Mouse (Mus musculus) C2C12 (cell line): ENCODE data around the gene Nfatc4. TPM values are rescaled to one million over a fixed set of nuclear protein-coding genes. Genes with fewer than 3 reads are reported as not detected.

Source experiments
- H3K27me3 ChIP-seq: one replicate; pipeline ENCODE4 v1.6.1; 2011; ENCODE audit not compliant: control insufficient read depth, insufficient read depth, insufficient read length
- H3K36me3 ChIP-seq: one replicate; pipeline ENCODE4 v1.6.1; 2011; ENCODE audit not compliant: control insufficient read depth, insufficient read depth
- H3K4me3 ChIP-seq: one replicate; pipeline ENCODE4 v1.5.1; 2011; ENCODE audit warnings: mild to moderate bottlenecking, control low read depth; ENCODE audit not compliant: poor library complexity, insufficient read depth, severe bottlenecking
- H3K79me2 ChIP-seq: one replicate; pipeline ENCODE4 v1.6.1; 2011; ENCODE audit not compliant: control insufficient read depth, insufficient read depth
- H3K79me3 ChIP-seq: one replicate; pipeline ENCODE4 v1.6.1; 2011; ENCODE audit warnings: low read depth, control low read depth
- H3ac ChIP-seq: one replicate; pipeline ENCODE3; 2011; ENCODE audit warnings: low read depth; ENCODE audit not compliant: control insufficient read depth, insufficient read length
- CEBPB ChIP-seq: IDR thresholded peaks from one replicate; pipeline ENCODE4 v1.6.1; 2011; ENCODE audit warnings: low read depth, mild to moderate bottlenecking, control low read depth, moderate library complexity
- CTCF ChIP-seq: IDR thresholded peaks from one replicate; pipeline ENCODE4 v1.5.1; 2011; ENCODE audit not compliant: control insufficient read depth, insufficient read depth, insufficient read length
- FOSL1 ChIP-seq: IDR thresholded peaks from one replicate; pipeline ENCODE4 v1.8.0; 2011; ENCODE audit warnings: mild to moderate bottlenecking, low read length; ENCODE audit not compliant: poor library complexity, insufficient read depth, severe bottlenecking
- MAX ChIP-seq: IDR thresholded peaks from one replicate; pipeline ENCODE4 v1.6.1; 2011; ENCODE audit warnings: mild to moderate bottlenecking, control low read depth
- MYOD1 ChIP-seq: IDR thresholded peaks from one replicate; pipeline ENCODE4 v1.6.1; 2011; ENCODE audit warnings: low read depth; ENCODE audit not compliant: control insufficient read depth, insufficient read length
- MYOG ChIP-seq: IDR thresholded peaks from one replicate; pipeline ENCODE4 v1.6.1; 2011; ENCODE audit not compliant: control insufficient read depth, insufficient read length; ENCODE audit errors: extremely low read depth
- USF1 ChIP-seq: IDR thresholded peaks from one replicate; pipeline ENCODE4 v1.6.1; 2011; ENCODE audit warnings: low read depth, mild to moderate bottlenecking, control low read depth, moderate library complexity
- polyA plus RNA-seq: library from polyadenylated mRNA; unstranded; fragments of >200 nt; fragmentation: generic; extraction: Trizol; gene quantifications from one replicate; pipeline ENCODE4 v1.2.1, GENCODE M21; 2012; ENCODE audit warnings: missing spikeins

Gene Nfatc4
- polyA plus RNA-seq, 1 experiment, result 1.2 TPM

GRCm38 (mm10) chr14:55838740-55839139 is 15.8 kb downstream of the Nfatc4 start:
- Histone ChIP-seq H3K79me2 (no peaks in the 10 kb centered on the region), H3ac (no peak overlapping the region), H3K79me3 (no peaks in the 10 kb centered on the region), H3K27me3 (no peaks in the 10 kb centered on the region), H3K4me3 (no peak overlapping the region), H3K36me3 (no peaks in the 10 kb centered on the region)
- no peak for TF ChIP-seq USF1
- TF ChIP-seq FOSL1, result no peak
- no peak for TF ChIP-seq CTCF
- TF ChIP-seq CEBPB, result no peak

DNA sequence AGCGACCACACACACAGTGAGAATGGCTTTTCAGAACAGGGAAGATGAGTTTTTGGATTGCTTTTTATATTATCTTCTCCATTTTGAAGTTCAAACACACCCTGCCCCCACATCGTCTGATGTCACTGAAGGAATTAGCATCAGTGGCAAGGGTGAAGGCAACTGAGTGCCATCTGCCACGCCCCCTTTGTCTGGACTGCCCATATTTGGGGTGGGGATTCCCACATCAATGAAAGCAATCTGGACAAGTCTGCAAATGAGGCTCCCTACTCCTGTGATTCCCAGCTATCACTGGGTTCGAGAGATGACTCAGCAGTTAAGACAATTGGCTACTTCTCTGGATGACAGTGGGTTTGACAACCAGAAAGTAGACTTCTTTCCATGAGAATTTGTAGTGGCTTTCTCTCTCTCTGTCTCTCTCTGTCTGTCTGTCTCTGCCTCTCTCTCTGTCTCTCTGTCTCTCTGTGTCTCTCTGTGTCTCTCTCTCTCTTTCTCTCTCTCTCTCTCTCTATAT is 18.0 kb downstream of the Nfatc4 start:
- Histone ChIP-seq H3ac (no peak overlapping the region), H3K36me3 (no peaks in the 10 kb centered on the region), H3K27me3 (no peaks in the 10 kb centered on the region), H3K4me3 (no peak overlapping the region), H3K79me3 (no peaks in the 10 kb centered on the region), H3K79me2 (no peaks in the 10 kb centered on the region)
- TF ChIP-seq USF1 (no peak), CTCF (no peak), MYOD1 (no peak), FOSL1 (no peak), MAX (no peak), CEBPB (no peak), MYOG (no peak)

GRCm38 (mm10) chr14:55842794-55843193 is 19.9 kb downstream of the Nfatc4 start:
- no peaks in the 10 kb centered on the region for H3K79me2 ChIP-seq
- no peaks in the 10 kb centered on the region for H3K79me3 ChIP-seq
- TF ChIP-seq FOSL1, result no peak
- TF ChIP-seq MYOG, result no peak
- TF ChIP-seq MYOD1, result no peak
- TF ChIP-seq CEBPB, result no peak
- no peak for TF ChIP-seq MAX
- TF ChIP-seq CTCF, result no peak
- no peak for TF ChIP-seq USF1
- H3ac ChIP-seq, result no peak overlapping the region
- H3K4me3 ChIP-seq, result no peak overlapping the region
- no peaks in the 10 kb centered on the region for H3K36me3 ChIP-seq
- H3K27me3 ChIP-seq, result no peaks in the 10 kb centered on the region

- no peak for TF ChIP-seq USF1
- TF ChIP-seq CEBPB, result no peak
- TF ChIP-seq MYOD1, result no peak
- no peak for TF ChIP-seq MYOG
- TF ChIP-seq FOSL1, result no peak
- Histone ChIP-seq H3ac (no peak overlapping the region), H3K79me2 (no peaks in the 10 kb centered on the region), H3K79me3 (no peaks in the 10 kb centered on the region), H3K36me3 (no peaks in the 10 kb centered on the region), H3K27me3 (no peaks in the 10 kb centered on the region), H3K4me3 (no peak overlapping the region)
Measured at GRCm38 (mm10) chr14:55845506-55846294, 22.8 kb downstream of the Nfatc4 start.

DNA sequence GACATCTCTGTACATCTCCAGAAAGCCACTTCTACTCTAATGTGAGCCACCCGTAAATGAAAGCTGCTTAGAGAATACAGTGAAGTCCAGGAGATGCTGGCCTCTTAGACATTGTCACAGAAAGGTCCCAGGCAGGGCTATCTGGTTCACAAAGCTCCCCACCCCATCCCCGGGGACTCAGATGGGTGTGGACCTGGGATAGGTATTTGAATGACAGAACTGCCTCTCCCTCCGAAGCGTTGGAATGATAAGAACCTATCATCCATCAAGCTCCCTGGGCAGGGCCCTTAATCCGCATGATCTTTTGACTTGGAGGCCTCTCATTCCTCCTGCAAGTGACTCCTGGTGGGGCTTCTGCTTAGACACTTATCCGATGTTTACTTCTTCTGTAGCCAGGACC is 27.9 kb downstream of the Nfatc4 start:
- Histone ChIP-seq H3K27me3 (peaks cover 12% of the 10 kb centered on the region), H3ac (no peak overlapping the region), H3K79me3 (no peaks in the 10 kb centered on the region), H3K4me3 (no peak overlapping the region), H3K79me2 (no peaks in the 10 kb centered on the region), H3K36me3 (no peaks in the 10 kb centered on the region)
- TF ChIP-seq FOSL1, result no peak
- TF ChIP-seq USF1, result no peak
- no peak for TF ChIP-seq CEBPB
- TF ChIP-seq CTCF, result no peak
- no peak for TF ChIP-seq MYOG
- no peak for TF ChIP-seq MYOD1
- no peak for TF ChIP-seq MAX

DNA sequence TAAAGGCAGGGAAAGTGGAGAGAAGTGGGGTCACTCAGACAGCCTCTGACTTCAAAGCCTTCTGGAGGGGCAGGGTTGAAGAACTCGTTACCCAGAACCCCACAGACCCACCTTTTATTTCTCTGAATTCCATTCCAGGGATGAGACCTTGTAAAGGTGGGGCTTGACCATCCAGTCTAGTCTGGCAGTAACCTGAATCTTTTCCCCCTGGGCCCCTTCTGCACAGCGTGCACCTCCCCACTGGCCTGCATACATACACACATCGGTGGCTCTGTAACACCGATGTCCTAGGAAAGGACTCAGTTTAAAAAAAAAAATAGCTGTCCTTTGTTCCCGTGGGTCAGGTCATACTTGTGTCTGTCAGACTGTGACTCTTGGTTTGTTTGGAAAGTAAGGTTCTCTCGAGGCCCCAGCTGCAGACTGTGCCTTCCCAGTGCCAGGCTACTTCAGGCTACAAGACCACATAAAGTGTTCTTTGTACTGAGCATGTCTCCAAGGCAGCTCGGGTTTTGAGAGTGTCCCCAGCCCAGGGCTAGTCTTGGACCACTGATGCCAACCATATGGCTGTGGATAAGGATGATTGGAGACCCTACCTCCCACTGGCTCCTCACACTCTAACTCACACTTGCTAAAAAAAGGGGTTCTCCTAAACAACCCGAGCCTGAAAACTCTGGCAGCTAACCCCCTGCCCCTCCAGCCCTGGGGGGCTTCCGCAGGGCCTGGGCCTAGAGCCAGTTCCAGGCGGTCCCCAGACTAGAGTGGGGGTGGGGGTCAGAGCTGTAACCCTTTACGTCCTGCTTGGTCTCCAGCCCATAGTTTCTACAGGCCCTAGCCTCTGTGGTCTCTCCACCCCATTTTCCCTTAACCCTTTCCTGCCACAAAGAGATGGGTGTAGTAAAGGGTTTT is 30.0 kb downstream of the Nfatc4 start:
- Histone ChIP-seq H3K4me3 (no peak overlapping the region), H3ac (no peak overlapping the region), H3K36me3 (no peaks in the 10 kb centered on the region), H3K79me3 (no peaks in the 10 kb centered on the region), H3K79me2 (no peaks in the 10 kb centered on the region), H3K27me3 (peaks cover 16% of the 10 kb centered on the region)
- TF ChIP-seq USF1 (no peak), CEBPB (no peak), CTCF (no peak), MYOD1 (no peak), MAX (no peak), MYOG (no peak), FOSL1 (no peak)
